Mouse (Mus musculus) hindbrain, embryonic 13.5 days (tissue): Measurements from ENCODE around the gene Tnip2. TPM values are rescaled to one million over a fixed set of nuclear protein-coding genes. Genes with fewer than 3 reads are reported as not detected.

Experiments
- polyA plus RNA-seq: library from polyadenylated mRNA; unstranded; fragments of >200 nt; fragmentation: Nextera tagmentation; extraction: Ambion mirVana; gene quantifications from 2 replicates; pipeline ENCODE4 v1.2.1, GENCODE M21; 2015

Gene Tnip2
- polyA plus RNA-seq, 1 experiment from 2014 or later: 10.7 TPM

Other genes with a start within 250 kb of the Tnip2 start
- gene Zfyve28, start 225.5 kb downstream of the Tnip2 start, polyA plus RNA-seq: 4.6 and 5.4 TPM in 2 replicates
- gene Cfap99, start 225.4 kb downstream of the Tnip2 start, polyA plus RNA-seq: 0.08 TPM in 1 of 2 replicates, not detected in the other
- 131 and 140 TPM in 2 replicates for gene Rnf4, start 177.7 kb downstream of the Tnip2 start, polyA plus RNA-seq
- 16.7 and 17.6 TPM in 2 replicates for gene Fam193a, start 144.1 kb downstream of the Tnip2 start, polyA plus RNA-seq
- 17.1 and 20.9 TPM in 2 replicates for gene Sh3bp2, start 11.8 kb upstream of the Tnip2 start, polyA plus RNA-seq
- 206 and 216 TPM in 2 replicates for gene Add1, start 59.7 kb upstream of the Tnip2 start, polyA plus RNA-seq
- gene Mfsd10, start 123.2 kb upstream of the Tnip2 start, polyA plus RNA-seq: 77.2 and 82.5 TPM in 2 replicates
- 21.5 and 22.6 TPM in 2 replicates for gene Nop14, start 146.2 kb upstream of the Tnip2 start, polyA plus RNA-seq
- gene Grk4, start 146.4 kb upstream of the Tnip2 start, polyA plus RNA-seq: 1.6 and 3.3 TPM in 2 replicates
- 13.1 and 15.6 TPM in 2 replicates for gene Htt, start 247.7 kb upstream of the Tnip2 start, polyA plus RNA-seq